Mouse (Mus musculus): ENCODE data around the gene Hddc2. TPM values are rescaled to one million over a fixed set of nuclear protein-coding genes. Genes with fewer than 3 reads are reported as not detected.

Hddc2 gene
- polyA plus RNA-seq (2016; fragmentation: Nextera tagmentation; extraction: Ambion mirVana), result 94.9 and 97.4 TPM in 2 replicates

- Histone ChIP-seq H3K4me3 (peak within 1 kb of the TSS; percentile 75), H3K9me3 (no peaks in the 10 kb centered on the region), H3K27ac (replicated peaks) (peak within 1 kb of the TSS; percentile 96), H3K27me3 (replicated peaks; ENCODE audit: low read depth, poor library complexity, severe bottlenecking) (no peaks in the 10 kb centered on the region), H3K36me3 (replicated peaks) (peaks cover 23% of the 10 kb centered on the region), H3K4me1 (peaks cover 11% of the 10 kb centered on the region)
- 4% methylated on average over 44 of the region's 44 CpGs for WGBS
- DNase-seq (ENCODE audit: low spot score), result peak; percentile 90
Measured at GRCm38 (mm10) chr10:31312865-31313848, at the start of gene Hddc2. Hddc2 (plus strand) TSS chr10:31313383.

GRCm38 (mm10) chr10:31272738-31273137 lies 40.4 kb upstream of the Hddc2 start:
- Histone ChIP-seq H3K9me3 (no peaks in the 10 kb centered on the region), H3K36me3 (replicated peaks) (no peaks in the 10 kb centered on the region), H3K4me1 (no peaks in the 10 kb centered on the region), H3K27ac (replicated peaks) (no peak overlapping the region), H3K4me3 (no peak overlapping the region), H3K27me3 (replicated peaks; ENCODE audit: low read depth, poor library complexity, severe bottlenecking) (no peaks in the 10 kb centered on the region)
- DNase-seq (ENCODE audit: low spot score), result no peak
- 69% methylated on average over 2 of the region's 2 CpGs for WGBS

GRCm38 (mm10) chr10:31273171-31273570 lies 40.0 kb upstream of the Hddc2 start:
- H3K27me3 ChIP-seq (replicated peaks; ENCODE audit: low read depth, poor library complexity, severe bottlenecking), result no peaks in the 10 kb centered on the region
- no peak for DNase-seq (ENCODE audit: low spot score)
- H3K36me3 ChIP-seq (replicated peaks), result no peaks in the 10 kb centered on the region
- no peaks in the 10 kb centered on the region for H3K9me3 ChIP-seq
- no peaks in the 10 kb centered on the region for H3K4me1 ChIP-seq
- 66% methylated on average over 1 of the region's 1 CpGs for WGBS
- no peak overlapping the region for H3K4me3 ChIP-seq
- no peak overlapping the region for H3K27ac ChIP-seq (replicated peaks)

- Histone ChIP-seq H3K4me3 (no peak overlapping the region), H3K27ac (replicated peaks) (no peak overlapping the region), H3K27me3 (replicated peaks; ENCODE audit: low read depth, poor library complexity, severe bottlenecking) (no peaks in the 10 kb centered on the region), H3K36me3 (replicated peaks) (no peaks in the 10 kb centered on the region), H3K4me1 (no peaks in the 10 kb centered on the region), H3K9me3 (no peaks in the 10 kb centered on the region)
- no peak for DNase-seq (ENCODE audit: low spot score)
Measured at GRCm38 (mm10) chr10:31287787-31288186, 25.4 kb upstream of the Hddc2 start.

GRCm38 (mm10) chr10:31288697-31289390 lies 24.3 kb upstream of the Hddc2 start:
- no peaks in the 10 kb centered on the region for H3K27me3 ChIP-seq (replicated peaks; ENCODE audit: low read depth, poor library complexity, severe bottlenecking)
- no peak overlapping the region for H3K4me3 ChIP-seq
- DNase-seq (ENCODE audit: low spot score), result no peak
- WGBS, result 89% methylated on average over 4 of the region's 4 CpGs
- H3K4me1 ChIP-seq, result no peaks in the 10 kb centered on the region
- no peak overlapping the region for H3K27ac ChIP-seq (replicated peaks)
- no peaks in the 10 kb centered on the region for H3K36me3 ChIP-seq (replicated peaks)
- no peaks in the 10 kb centered on the region for H3K9me3 ChIP-seq

GRCm38 (mm10) chr10:31295705-31296104 lies 17.5 kb upstream of the Hddc2 start:
- Histone ChIP-seq H3K36me3 (replicated peaks) (no peaks in the 10 kb centered on the region), H3K27me3 (replicated peaks; ENCODE audit: low read depth, poor library complexity, severe bottlenecking) (no peaks in the 10 kb centered on the region), H3K27ac (replicated peaks) (0 out of 2 replicates have a peak overlapping the region, but pooled peaks have one; percentile 6), H3K4me1 (peaks cover 19% of the 10 kb centered on the region), H3K9me3 (no peaks in the 10 kb centered on the region), H3K4me3 (no peak overlapping the region)
- no peak for DNase-seq (ENCODE audit: low spot score)
- WGBS, result 30% methylated on average over 5 of the region's 5 CpGs

- H3K9me3 ChIP-seq, result no peaks in the 10 kb centered on the region
- H3K27ac ChIP-seq (replicated peaks), result 0 out of 2 replicates have a peak overlapping the region, but pooled peaks have one; percentile 12
- 53% methylated on average over 1 of the region's 1 CpGs for WGBS
- no peak overlapping the region for H3K4me3 ChIP-seq
- no peaks in the 10 kb centered on the region for H3K36me3 ChIP-seq (replicated peaks)
- DNase-seq (ENCODE audit: low spot score), result no peak
- no peaks in the 10 kb centered on the region for H3K27me3 ChIP-seq (replicated peaks; ENCODE audit: low read depth, poor library complexity, severe bottlenecking)
- peaks cover 19% of the 10 kb centered on the region for H3K4me1 ChIP-seq
Measured at GRCm38 (mm10) chr10:31296458-31296857, 16.7 kb upstream of the Hddc2 start.

- Histone ChIP-seq H3K36me3 (replicated peaks) (no peaks in the 10 kb centered on the region), H3K4me1 (peaks cover 19% of the 10 kb centered on the region), H3K9me3 (no peaks in the 10 kb centered on the region), H3K4me3 (no peak overlapping the region), H3K27ac (replicated peaks) (0 out of 2 replicates have a peak overlapping the region, but pooled peaks have one; percentile 12), H3K27me3 (replicated peaks; ENCODE audit: low read depth, poor library complexity, severe bottlenecking) (no peaks in the 10 kb centered on the region)
- WGBS, result 60% methylated on average over 4 of the region's 4 CpGs
- no peak for DNase-seq (ENCODE audit: low spot score)
Measured at GRCm38 (mm10) chr10:31297106-31297505, 16.1 kb upstream of the Hddc2 start.

GRCm38 (mm10) chr10:31298263-31298662 lies 14.9 kb upstream of the Hddc2 start:
- H3K27me3 ChIP-seq (replicated peaks; ENCODE audit: low read depth, poor library complexity, severe bottlenecking), result no peaks in the 10 kb centered on the region
- H3K27ac ChIP-seq (replicated peaks), result no peak overlapping the region
- no peak for DNase-seq (ENCODE audit: low spot score)
- WGBS, result 46% methylated on average over 2 of the region's 2 CpGs
- H3K4me3 ChIP-seq, result no peak overlapping the region
- no peaks in the 10 kb centered on the region for H3K36me3 ChIP-seq (replicated peaks)
- peaks cover 19% of the 10 kb centered on the region for H3K4me1 ChIP-seq
- no peaks in the 10 kb centered on the region for H3K9me3 ChIP-seq

GRCm38 (mm10) chr10:31298921-31299574 lies 14.1 kb upstream of the Hddc2 start:
- WGBS, result 44% methylated on average over 6 of the region's 6 CpGs
- Histone ChIP-seq H3K36me3 (replicated peaks) (no peaks in the 10 kb centered on the region), H3K4me3 (no peak overlapping the region), H3K4me1 (peaks cover 19% of the 10 kb centered on the region), H3K27me3 (replicated peaks; ENCODE audit: low read depth, poor library complexity, severe bottlenecking) (no peaks in the 10 kb centered on the region), H3K27ac (replicated peaks) (no peak overlapping the region), H3K9me3 (no peaks in the 10 kb centered on the region)
- peak; percentile 60 for DNase-seq (ENCODE audit: low spot score)

- H3K9me3 ChIP-seq, result no peaks in the 10 kb centered on the region
- no peaks in the 10 kb centered on the region for H3K27me3 ChIP-seq (replicated peaks; ENCODE audit: low read depth, poor library complexity, severe bottlenecking)
- 80% methylated on average over 1 of the region's 1 CpGs for WGBS
- DNase-seq (ENCODE audit: low spot score), result no peak
- no peaks in the 10 kb centered on the region for H3K36me3 ChIP-seq (replicated peaks)
- H3K27ac ChIP-seq (replicated peaks), result no peak overlapping the region
- no peak overlapping the region for H3K4me3 ChIP-seq
- H3K4me1 ChIP-seq, result peaks cover 19% of the 10 kb centered on the region
Measured at GRCm38 (mm10) chr10:31300292-31300691, 12.9 kb upstream of the Hddc2 start.

- H3K27me3 ChIP-seq (replicated peaks; ENCODE audit: low read depth, poor library complexity, severe bottlenecking), result no peaks in the 10 kb centered on the region
- DNase-seq (ENCODE audit: low spot score), result no peak
- WGBS, result 92% methylated on average over 2 of the region's 2 CpGs
Measured at GRCm38 (mm10) chr10:31303446-31303845, 9.7 kb upstream of the Hddc2 start.

More at GRCm38 (mm10) chr10:31303446-31303845, 9.7 kb upstream of the Hddc2 start:
- Histone ChIP-seq H3K4me3 (no peak overlapping the region), H3K36me3 (replicated peaks) (no peaks in the 10 kb centered on the region), H3K4me1 (peaks cover 12% of the 10 kb centered on the region), H3K27ac (replicated peaks) (no peak overlapping the region), H3K9me3 (no peaks in the 10 kb centered on the region)
